Mouse (Mus musculus) small intestine, adult 2 months (tissue): Measurements from ENCODE around the gene Sema4f.

Experiments used
- CTCF ChIP-seq: fragments of 200-500 bp; IDR thresholded peaks from 2 replicates; pipeline ENCODE4 v1.5.1; 2012; ENCODE audit warnings: low read depth, mild to moderate bottlenecking, control low read depth, inconsistent platforms, low read length, moderate library complexity, mixed read lengths; ENCODE audit not compliant: insufficient replicate concordance, insufficient read length; ENCODE audit errors: extremely low read depth
- POLR2A ChIP-seq: fragments of 200-500 bp; IDR thresholded peaks from 2 replicates; pipeline ENCODE4 v1.6.1; 2012; ENCODE audit warnings: low read depth, mild to moderate bottlenecking, control low read depth, inconsistent platforms, low read length, moderate library complexity

DNA sequence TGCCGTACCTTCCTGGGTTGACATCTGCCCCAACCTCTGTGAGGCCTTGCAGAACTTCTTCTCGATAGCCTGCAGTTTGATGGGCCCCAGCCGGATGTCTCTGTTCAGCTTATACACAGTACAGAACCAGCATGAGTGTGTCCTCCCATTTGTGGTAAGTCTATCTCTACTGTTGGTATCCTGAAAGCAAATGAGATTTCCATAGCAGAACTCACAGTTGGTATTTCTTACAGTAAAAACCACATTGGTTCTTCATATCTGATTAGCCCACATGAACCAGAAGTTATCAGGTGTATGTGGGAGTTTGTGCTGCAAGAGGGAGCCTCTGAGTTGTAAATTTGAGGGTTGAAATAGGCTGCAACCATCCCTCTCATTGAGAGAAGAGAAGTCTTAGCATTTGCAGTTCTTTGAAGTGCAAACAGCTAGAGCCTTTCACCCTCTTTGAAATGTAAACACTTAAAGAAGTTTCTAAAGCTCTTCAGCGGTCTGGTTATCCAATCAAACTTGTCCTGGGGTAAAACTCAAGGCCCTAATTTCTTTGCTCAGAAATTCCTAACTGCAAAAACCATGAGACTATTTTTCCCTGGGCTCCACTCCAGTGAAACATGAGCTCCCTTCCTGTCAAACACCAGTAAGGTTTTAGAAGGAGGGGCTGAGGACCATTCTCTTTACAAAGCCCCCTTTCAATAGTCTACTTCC is 17.1 kb upstream of the Sema4f start:
- TF ChIP-seq POLR2A (no peak), CTCF (no peak)
